Mouse (Mus musculus): ENCODE measurements around the gene Klc3. TPM values are rescaled to one million over a fixed set of nuclear protein-coding genes. Genes with fewer than 3 reads are reported as not detected.
A peak's percentile ranks its signal among the peaks of the same experiment; 100 is the strongest.

The Klc3 gene
- polyA plus RNA-seq, 1 experiment from 2014 or later, result 1.2 TPM

GRCm38 (mm10) chr7:19404476-19404875 is 572 bp upstream of the Klc3 start, which contains the start of gene Ckm:
TSS of gene Ckm (plus strand) at chr7:19404776.
- H3K4me1 ChIP-seq, result peaks cover 16% of the 10 kb centered on the region
- H3K27me3 ChIP-seq (replicated peaks), result peaks cover 57% of the 10 kb centered on the region
- H3K9me3 ChIP-seq (replicated peaks), result 0 out of 2 replicates have a peak, but pooled peaks cover 2% of the 10 kb centered on the region
- 46% methylated on average over 7 of the region's 7 CpGs for WGBS
- H3K27ac ChIP-seq (replicated peaks), result no peak within 1 kb of the TSS
- H3K36me3 ChIP-seq, result no peaks in the 10 kb centered on the region
- ATAC-seq (ENCODE audit: low FRiP score), result no peak
- peak within 1 kb of the TSS; percentile 40 for H3K9ac ChIP-seq (replicated peaks)
- H3K4me3 ChIP-seq (replicated peaks), result peak within 1 kb of the TSS; percentile 49
- peak within 1 kb of the TSS; percentile 95 for H3K4me2 ChIP-seq

- Histone ChIP-seq H3K9ac (replicated peaks) (no peak overlapping the region), H3K27ac (replicated peaks) (no peak overlapping the region), H3K9me3 (replicated peaks) (0 out of 2 replicates have a peak, but pooled peaks cover 2% of the 10 kb centered on the region), H3K4me3 (replicated peaks) (no peak overlapping the region), H3K4me1 (peaks cover 18% of the 10 kb centered on the region), H3K36me3 (no peaks in the 10 kb centered on the region), H3K27me3 (replicated peaks) (peaks cover 61% of the 10 kb centered on the region), H3K4me2 (no peak overlapping the region)
- ATAC-seq (ENCODE audit: low FRiP score), result no peak
- 71% methylated on average over 9 of the region's 9 CpGs for WGBS
These were observed 1.3 kb downstream of the Klc3 start for GRCm38 (mm10) chr7:19402535-19403112.

GRCm38 (mm10) chr7:19400946-19401345 is 3.0 kb downstream of the Klc3 start:
- H3K4me2 ChIP-seq, result no peak overlapping the region
- H3K27me3 ChIP-seq (replicated peaks), result peaks cover 61% of the 10 kb centered on the region
- no peak overlapping the region for H3K9ac ChIP-seq (replicated peaks)
- no peak overlapping the region for H3K27ac ChIP-seq (replicated peaks)
- peaks cover 18% of the 10 kb centered on the region for H3K4me1 ChIP-seq
- H3K4me3 ChIP-seq (replicated peaks), result no peak overlapping the region
- 0 out of 2 replicates have a peak, but pooled peaks cover 2% of the 10 kb centered on the region for H3K9me3 ChIP-seq (replicated peaks)
- no peak for ATAC-seq (ENCODE audit: low FRiP score)
- 80% methylated on average over 4 of the region's 4 CpGs for WGBS
- H3K36me3 ChIP-seq, result no peaks in the 10 kb centered on the region

- H3K9ac ChIP-seq (replicated peaks), result no peak overlapping the region
- 0 out of 2 replicates have a peak, but pooled peaks cover 2% of the 10 kb centered on the region for H3K9me3 ChIP-seq (replicated peaks)
- H3K4me3 ChIP-seq (replicated peaks), result peak overlapping the region; percentile 20
- peak overlapping the region; percentile 52 for H3K4me2 ChIP-seq
- H3K36me3 ChIP-seq, result peaks cover 8% of the 10 kb centered on the region
- peaks cover 16% of the 10 kb centered on the region for H3K4me1 ChIP-seq
- ATAC-seq (ENCODE audit: low FRiP score), result no peak
- 2% methylated on average over 27 of the region's 27 CpGs for WGBS
- peaks cover 50% of the 10 kb centered on the region for H3K27me3 ChIP-seq (replicated peaks)
- no peak overlapping the region for H3K27ac ChIP-seq (replicated peaks)
These were observed 4.2 kb downstream of the Klc3 start for GRCm38 (mm10) chr7:19399496-19400280.

- Histone ChIP-seq H3K9me3 (replicated peaks) (no peaks in the 10 kb centered on the region), H3K27me3 (replicated peaks) (peaks cover 4% of the 10 kb centered on the region), H3K9ac (replicated peaks) (no peak overlapping the region), H3K36me3 (peaks cover 60% of the 10 kb centered on the region), H3K27ac (replicated peaks) (no peak overlapping the region), H3K4me2 (no peak overlapping the region), H3K4me3 (replicated peaks) (no peak overlapping the region), H3K4me1 (peaks cover 1% of the 10 kb centered on the region; the same call in 1 of the 2 replicates)
- 93% methylated on average over 8 of the region's 8 CpGs for WGBS
- ATAC-seq (ENCODE audit: low FRiP score), result no peak
These were observed 9.4 kb downstream of the Klc3 start for GRCm38 (mm10) chr7:19394484-19394883.

DNA sequence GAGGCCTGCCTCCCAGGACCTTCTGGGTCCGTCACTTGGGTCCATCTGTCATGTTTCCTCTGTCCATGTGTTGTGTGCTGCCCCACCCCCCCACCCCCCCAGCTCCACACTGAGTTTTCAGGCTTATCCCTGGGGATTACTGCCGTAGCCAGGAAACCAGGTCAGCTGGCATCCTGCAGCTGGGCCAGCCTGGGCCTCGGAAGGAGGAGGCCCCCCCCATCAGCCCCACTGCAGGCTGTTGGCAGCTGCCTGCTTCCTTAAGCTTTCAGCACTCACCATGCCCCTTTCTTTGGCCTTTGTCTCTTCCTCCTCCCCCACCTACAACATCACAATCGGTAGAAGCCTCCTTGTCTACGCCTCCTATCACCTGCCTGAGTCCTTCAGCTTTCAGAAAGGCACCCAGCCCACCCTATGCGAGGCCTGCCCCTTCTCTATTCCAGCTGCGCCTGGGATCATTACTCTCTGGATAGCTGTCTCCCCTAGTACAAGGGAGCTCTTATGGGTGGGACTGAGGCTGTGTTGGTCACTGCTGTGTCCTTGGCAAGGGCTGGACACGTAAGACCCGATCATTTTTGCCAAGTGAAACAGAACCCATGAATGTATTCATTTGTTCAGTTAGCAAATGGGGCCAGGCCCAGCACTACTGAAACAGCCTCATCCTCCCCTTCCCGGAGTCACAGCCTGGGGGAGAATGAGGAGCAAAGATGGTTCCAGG is 15.0 kb downstream of the Klc3 start:
- Histone ChIP-seq H3K4me1 (peaks cover 12% of the 10 kb centered on the region), H3K27ac (replicated peaks) (no peak overlapping the region), H3K9me3 (replicated peaks) (no peaks in the 10 kb centered on the region), H3K4me3 (replicated peaks) (no peak overlapping the region), H3K27me3 (replicated peaks) (no peaks in the 10 kb centered on the region), H3K36me3 (peaks cover 93% of the 10 kb centered on the region), H3K4me2 (no peak overlapping the region), H3K9ac (replicated peaks) (no peak overlapping the region)
- ATAC-seq (ENCODE audit: low FRiP score), result no peak
- WGBS, result 58% methylated on average over 10 of the region's 10 CpGs

DNA sequence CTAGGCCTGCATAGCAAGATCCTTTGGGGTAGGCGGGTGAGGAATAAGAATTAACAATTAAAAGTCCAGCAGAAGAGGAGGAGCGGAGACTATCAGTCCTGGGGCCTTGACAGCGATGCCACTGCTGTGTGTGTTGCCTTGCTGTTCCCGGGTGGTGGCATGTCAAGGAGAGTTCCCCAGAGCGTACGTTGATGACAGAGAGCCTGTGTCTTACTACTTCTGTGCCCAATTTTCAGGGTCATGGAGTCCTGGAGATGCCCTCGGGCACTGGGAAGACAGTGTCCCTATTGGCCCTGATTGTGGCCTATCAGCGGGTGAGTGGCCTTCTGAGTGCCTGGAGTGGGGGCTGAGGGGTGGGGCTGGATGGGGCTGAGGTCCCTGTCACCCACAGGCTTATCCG is 20.2 kb downstream of the Klc3 start:
- Histone ChIP-seq H3K4me3 (replicated peaks) (no peak overlapping the region), H3K27me3 (replicated peaks) (no peaks in the 10 kb centered on the region), H3K4me2 (no peak overlapping the region; the same call in 1 of the 2 replicates), H3K36me3 (peaks cover 46% of the 10 kb centered on the region), H3K9me3 (replicated peaks) (no peaks in the 10 kb centered on the region), H3K4me1 (peaks cover 26% of the 10 kb centered on the region), H3K9ac (replicated peaks) (no peak overlapping the region), H3K27ac (replicated peaks) (no peak overlapping the region)
- ATAC-seq (ENCODE audit: low FRiP score), result no peak
- WGBS, result 86% methylated on average over 9 of the region's 9 CpGs

DNA sequence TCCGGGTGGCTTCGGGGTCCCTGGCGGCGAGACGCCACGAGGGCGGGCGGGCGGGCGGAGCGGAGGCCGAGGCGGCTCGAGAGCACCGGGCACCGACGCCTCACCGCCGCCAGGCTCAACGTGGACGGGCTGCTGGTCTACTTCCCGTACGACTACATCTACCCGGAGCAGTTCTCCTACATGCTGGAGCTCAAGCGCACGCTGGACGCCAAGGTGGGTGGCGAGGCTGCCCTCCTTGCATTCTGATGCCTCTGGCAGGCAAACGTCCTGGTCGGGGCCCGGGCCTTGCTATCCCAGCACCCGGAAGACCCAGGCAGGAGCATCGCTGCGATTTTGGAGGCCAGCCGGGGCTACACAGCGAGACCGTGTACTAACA is 21.8 kb downstream of the Klc3 start:
- ATAC-seq (ENCODE audit: low FRiP score), result peak; percentile 65
- WGBS, result under 1% methylated on average over 35 of the region's 37 CpGs
- peak overlapping the region; percentile 93 for H3K4me3 ChIP-seq (replicated peaks)

GRCm38 (mm10) chr7:19381377-19382165 is 22.3 kb downstream of the Klc3 start, which contains the start of gene Ercc2:
TSS of gene Ercc2 (plus strand) at chr7:19382010.
- no peaks in the 10 kb centered on the region for H3K27me3 ChIP-seq (replicated peaks)
- H3K4me3 ChIP-seq (replicated peaks), result peak within 1 kb of the TSS; percentile 93
- H3K27ac ChIP-seq (replicated peaks), result peak within 1 kb of the TSS; percentile 68
- no peaks in the 10 kb centered on the region for H3K9me3 ChIP-seq (replicated peaks)
- 6% methylated on average over 48 of the region's 48 CpGs for WGBS
- peak within 1 kb of the TSS; percentile 74 for H3K4me2 ChIP-seq
- peaks cover 28% of the 10 kb centered on the region for H3K36me3 ChIP-seq
- peaks cover 22% of the 10 kb centered on the region for H3K4me1 ChIP-seq
- H3K9ac ChIP-seq (replicated peaks), result peak within 1 kb of the TSS; percentile 90
- peak; percentile 97 for ATAC-seq (ENCODE audit: low FRiP score)

More for the DNA sequence above, 21.8 kb downstream of the Klc3 start:
- peak overlapping the region; percentile 90 for H3K9ac ChIP-seq (replicated peaks)
- peaks cover 22% of the 10 kb centered on the region for H3K4me1 ChIP-seq
- peak overlapping the region; percentile 68 for H3K27ac ChIP-seq (replicated peaks)
- H3K4me2 ChIP-seq, result peak overlapping the region; percentile 74
- H3K27me3 ChIP-seq (replicated peaks), result no peaks in the 10 kb centered on the region
- H3K36me3 ChIP-seq, result peaks cover 33% of the 10 kb centered on the region
- H3K9me3 ChIP-seq (replicated peaks), result no peaks in the 10 kb centered on the region

- Histone ChIP-seq H3K36me3 (no peaks in the 10 kb centered on the region), H3K27me3 (replicated peaks) (no peaks in the 10 kb centered on the region), H3K4me1 (peaks cover 9% of the 10 kb centered on the region), H3K9ac (replicated peaks) (no peak overlapping the region), H3K9me3 (replicated peaks) (no peaks in the 10 kb centered on the region), H3K27ac (replicated peaks) (no peak overlapping the region), H3K4me3 (replicated peaks) (no peak overlapping the region), H3K4me2 (no peak overlapping the region)
- WGBS, result 76% methylated on average over 8 of the region's 8 CpGs
- no peak for ATAC-seq (ENCODE audit: low FRiP score)
These were observed 25.9 kb downstream of the Klc3 start for GRCm38 (mm10) chr7:19378049-19378448.

DNA sequence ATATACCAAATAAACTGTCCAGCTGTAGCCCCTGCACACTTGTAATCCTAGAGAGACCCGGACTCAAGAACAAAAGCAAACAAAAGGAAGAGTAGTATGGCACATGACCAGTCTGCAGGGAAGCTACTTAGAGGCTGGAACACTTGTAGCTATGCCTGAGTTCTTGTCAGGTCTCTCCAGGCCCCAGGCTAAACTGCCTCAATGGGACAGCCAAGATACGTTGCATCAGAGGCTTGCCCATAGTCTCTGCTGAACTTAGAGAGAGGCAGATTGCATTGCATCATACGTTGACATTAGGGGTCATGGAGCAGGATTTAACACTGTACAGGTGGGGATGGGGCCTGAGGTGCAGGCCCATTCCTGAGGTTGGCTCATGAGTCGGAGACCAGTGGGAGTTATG is 27.9 kb downstream of the Klc3 start:
- Histone ChIP-seq H3K27ac (replicated peaks) (no peak overlapping the region), H3K27me3 (replicated peaks) (no peaks in the 10 kb centered on the region), H3K9ac (replicated peaks) (no peak overlapping the region), H3K4me2 (no peak overlapping the region), H3K9me3 (replicated peaks) (no peaks in the 10 kb centered on the region), H3K4me1 (no peaks in the 10 kb centered on the region), H3K4me3 (replicated peaks) (no peak overlapping the region), H3K36me3 (no peaks in the 10 kb centered on the region)
- no peak for ATAC-seq (ENCODE audit: low FRiP score)
- 88% methylated on average over 4 of the region's 4 CpGs for WGBS
